8 mouse cellular contexts compared by ENCODE assay signal in the genomic region with DNA sequence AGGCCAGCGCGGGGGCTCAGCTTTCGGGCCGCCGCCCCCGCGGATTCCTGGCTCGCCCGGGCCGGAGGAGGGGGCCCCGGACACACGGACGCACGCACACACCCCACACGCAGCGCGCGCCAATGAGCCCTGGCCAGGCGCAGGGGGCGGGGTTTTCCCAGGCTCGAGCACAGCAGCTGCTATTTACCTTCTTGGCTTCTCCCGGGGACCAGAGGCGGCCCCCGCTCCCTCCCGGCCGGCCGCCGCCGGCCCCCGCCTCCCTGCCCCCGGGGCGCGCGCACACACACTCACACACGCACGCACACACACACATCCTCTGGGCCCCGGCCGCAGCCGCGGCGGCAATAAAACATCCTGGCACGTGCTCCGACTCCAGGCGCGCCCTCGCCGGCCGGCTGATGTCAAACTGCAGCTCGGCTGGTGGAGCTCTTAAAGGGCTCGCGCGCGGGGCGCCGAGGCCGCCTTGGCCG. TPM values are rescaled to one million over a fixed set of nuclear protein-coding genes. Genes with fewer than 3 reads are reported as not detected.
A peak's percentile ranks its signal among the peaks of the same experiment; 100 is the strongest.
DNase-seq lines count a peak whose midpoint lies in the region; ATAC-seq and TF ChIP-seq lines count a peak whose summit lies in the region.

A gene (plus strand): TSS at position 401 of the 470 bp plus-strand sequence.

- 0 out of 2 replicates have a peak, but pooled peaks have one; percentile 14 for TF ChIP-seq POLR2A in brain, embryonic 14.5 days (IDR thresholded peaks at IDR 0.05; ENCODE audit: borderline replicate concordance, extremely low read depth, insufficient read depth, insufficient read length, poor library complexity, severe bottlenecking)

- no peaks in the 10 kb centered on the region for H3K9me3 ChIP-seq in forebrain, embryonic 12.5 days
- H3K9me3 ChIP-seq in heart, embryonic 15.5 days (replicated peaks): no peaks in the 10 kb centered on the region
- no peaks in the 10 kb centered on the region for H3K9me3 ChIP-seq in liver, embryonic 14.5 days (ENCODE audit: control insufficient read depth, low read length)
- H3K9me3 ChIP-seq in neural tube, embryonic 12.5 days: no peaks in the 10 kb centered on the region

- H3K4me3 ChIP-seq in forebrain, embryonic 12.5 days (replicated peaks): peak within 1 kb of the TSS; percentile 70
- peak within 1 kb of the TSS; percentile 73 for H3K4me3 ChIP-seq in heart, embryonic 15.5 days
- H3K4me3 ChIP-seq in liver, embryonic 14.5 days (ENCODE audit: insufficient read depth in 1 of 2, low read depth in 2 of 2, low read length in 2 of 2): peak within 1 kb of the TSS; percentile 46 to 52
- H3K4me3 ChIP-seq in neural tube, embryonic 12.5 days: peak within 1 kb of the TSS; percentile 64

- peaks cover 76% of the 10 kb centered on the region for H3K4me1 ChIP-seq in forebrain, embryonic 12.5 days
- H3K4me1 ChIP-seq in heart, embryonic 15.5 days (replicated peaks): peaks cover 60% of the 10 kb centered on the region
- peaks cover 0 to 13% of the 10 kb centered on the region in 2 experiments; a peak in 2 of 4 replicates for H3K4me1 ChIP-seq in liver, embryonic 14.5 days (replicated peaks; ENCODE audit: control insufficient read depth in 2 of 2, insufficient read depth in 2 of 2, low read length in 1 of 2)
- H3K4me1 ChIP-seq in neural tube, embryonic 12.5 days: peaks cover 52% of the 10 kb centered on the region

- H3K36me3 ChIP-seq in forebrain, embryonic 12.5 days (replicated peaks): no peaks in the 10 kb centered on the region
- H3K36me3 ChIP-seq in heart, embryonic 15.5 days: no peaks in the 10 kb centered on the region
- H3K36me3 ChIP-seq in liver, embryonic 14.5 days (replicated peaks; ENCODE audit: control insufficient read depth, insufficient read depth, low read depth): no peaks in the 10 kb centered on the region
- H3K36me3 ChIP-seq in neural tube, embryonic 12.5 days: no peaks in the 10 kb centered on the region

- no peak for TF ChIP-seq EP300 in liver, embryonic 14.5 days (IDR thresholded peaks at IDR 0.05; ENCODE audit: low read depth)

- peak; percentile 96 for DNase-seq in brain, embryonic 14.5 days (ENCODE audit: low read depth)
- peak; percentile 98 for DNase-seq in kidney, postnatal 14 days
- peak; percentile 44 to 58 (median 51) for DNase-seq in liver, embryonic 14.5 days (ENCODE audit: low read depth in 3 of 3, low spot score in 3 of 3)
- DNase-seq in testis, postnatal 10 days (ENCODE audit: low spot score): peak; percentile 96

- H3K27ac ChIP-seq in forebrain, embryonic 12.5 days: peak within 1 kb of the TSS; percentile 95
- H3K27ac ChIP-seq in heart, embryonic 15.5 days: peak within 1 kb of the TSS; percentile 99
- peak within 1 kb of the TSS; percentile 28; the same call in 1 of the 2 replicates for H3K27ac ChIP-seq in liver, embryonic 14.5 days
- H3K27ac ChIP-seq in neural tube, embryonic 12.5 days: peak within 1 kb of the TSS; percentile 89

- TF ChIP-seq CTCF in brain, embryonic 14.5 days (IDR thresholded peaks at IDR 0.05; ENCODE audit: borderline replicate concordance, extremely low read depth, insufficient read depth, insufficient read length): no peak
- TF ChIP-seq CTCF in liver, embryonic 14.5 days (IDR thresholded peaks at IDR 0.05; ENCODE audit: low read depth): no peak

- H3K27me3 ChIP-seq in forebrain, embryonic 12.5 days: peaks cover 39% of the 10 kb centered on the region
- H3K27me3 ChIP-seq in heart, embryonic 15.5 days: no peaks in the 10 kb centered on the region
- H3K27me3 ChIP-seq in liver, embryonic 14.5 days (ENCODE audit: control insufficient read depth, insufficient read depth, low read length): peaks cover 86% of the 10 kb centered on the region
- peaks cover 33% of the 10 kb centered on the region for H3K27me3 ChIP-seq in neural tube, embryonic 12.5 days (replicated peaks)

- H3K9ac ChIP-seq in forebrain, embryonic 12.5 days: peak within 1 kb of the TSS; percentile 77
- H3K9ac ChIP-seq in heart, embryonic 15.5 days: peak within 1 kb of the TSS; percentile 89
- peak within 1 kb of the TSS; percentile 47 for H3K9ac ChIP-seq in liver, embryonic 14.5 days (replicated peaks)
- peak within 1 kb of the TSS; percentile 79 for H3K9ac ChIP-seq in neural tube, embryonic 12.5 days

- 0% methylated on average over 48 of the region's 57 CpGs for WGBS in forebrain, embryonic 12.5 days
- WGBS in heart, embryonic 15.5 days: under 1% methylated on average over 56 of the region's 57 CpGs
- under 1% methylated on average over 46 of the region's 57 CpGs for WGBS in liver, embryonic 14.5 days (ENCODE audit: insufficient replicate concordance)
- under 1% methylated on average over 49 of the region's 57 CpGs for WGBS in neural tube, embryonic 12.5 days

- ATAC-seq in CD4-positive, CD25-positive, alpha-beta regulatory T cell, adult 4 months: peak; percentile 67
- ATAC-seq in forebrain, embryonic 12.5 days (ENCODE audit: low FRiP score): peak; percentile 80
- ATAC-seq in heart, embryonic 15.5 days (replicated peaks; ENCODE audit: insufficient number of reproducible peaks, insufficient read depth, low FRiP score, low read depth): peak; percentile 85
- peak; percentile 79 for ATAC-seq in liver, embryonic 14.5 days (ENCODE audit: insufficient read depth)
- ATAC-seq in neural tube, embryonic 12.5 days (ENCODE audit: low FRiP score, low read depth): peak; percentile 83

- peak within 1 kb of the TSS; percentile 99 for H3K4me2 ChIP-seq in forebrain, embryonic 12.5 days
- peak within 1 kb of the TSS; percentile 97 for H3K4me2 ChIP-seq in heart, embryonic 15.5 days
- peak within 1 kb of the TSS; percentile 67 for H3K4me2 ChIP-seq in liver, embryonic 14.5 days (ENCODE audit: low read depth)
- peak within 1 kb of the TSS; percentile 95 for H3K4me2 ChIP-seq in neural tube, embryonic 12.5 days (replicated peaks)

RNA-seq across cellular contexts. Expression of the gene that starts here (rescaled TPM):
- polyA plus RNA-seq in CD4-positive, CD25-positive, alpha-beta regulatory T cell, adult 4 months (2017; shearing (Covaris generic)): under 1 TPM in 1 of 2 experiments, not detected in 1; 0.22 TPM
- 44.6 and 58.9 TPM in 2 replicates for polyA plus RNA-seq in brain, embryonic 14.5 days (2012; rRNA removed)
- 60.2 and 62.6 TPM in 2 replicates for polyA plus RNA-seq in forebrain, embryonic 12.5 days (2016; fragmentation: Nextera tagmentation; extraction: Ambion mirVana)
- 23.2 and 29.0 TPM in 2 replicates for polyA plus RNA-seq in heart, embryonic 15.5 days (2015; fragmentation: Nextera tagmentation; extraction: Ambion mirVana)
- polyA plus RNA-seq in liver, embryonic 14.5 days (2012; rRNA removed): 5.3 and 9.2 TPM in 2 replicates
- polyA plus RNA-seq in liver, embryonic 14.5 days (2014; fragmentation: Nextera tagmentation; extraction: Ambion mirVana): 5.1 and 5.6 TPM in 2 replicates
- 50.5 and 51.1 TPM in 2 replicates for polyA plus RNA-seq in neural tube, embryonic 12.5 days (2016; fragmentation: Nextera tagmentation; extraction: Ambion mirVana)

Comparison
In these comparisons a context has a peak if more than half of its experiments do, and no peak if none do; other contexts are left out.
1. Peak in every context shown above with its lines: DNase-seq, ATAC-seq, H3K4me3 ChIP-seq and H3K27ac ChIP-seq.
2. RNA of the gene that starts here (polyA plus RNA-seq): 60.2 to 62.6 TPM in forebrain, embryonic 12.5 days, 50.5 to 51.1 TPM in neural tube, embryonic 12.5 days, 44.6 to 58.9 TPM in brain, embryonic 14.5 days, 23.2 to 29.0 TPM in heart, embryonic 15.5 days and 5.1 to 9.2 TPM in liver, embryonic 14.5 days; 0.22 TPM in CD4-positive, CD25-positive, alpha-beta regulatory T cell, adult 4 months; every median in the first group is over 4 times any median in the second.
3. Peak in ATAC-seq in CD4-positive, CD25-positive, alpha-beta regulatory T cell, adult 4 months; RNA of the gene not detected or under 1 TPM.
4. H3K27ac ChIP-seq: peak in every context shown above with its lines; median percentile 99 in heart, embryonic 15.5 days; 95 in forebrain, embryonic 12.5 days; 89 in neural tube, embryonic 12.5 days; 28 in liver, embryonic 14.5 days.